Mouse (Mus musculus) heart, postnatal 0 days (tissue): ENCODE results near the gene Tff2. TPM values are rescaled to one million over a fixed set of nuclear protein-coding genes. Genes with fewer than 3 reads are reported as not detected.

Experiments used
- ATAC-seq: fragments of 200-750 bp; cut with Nextera tagmentation; 2 replicates; pipeline ENCODE4 v1.8.0; 2017; ENCODE audit warnings: low read depth, moderate number of reproducible peaks, moderate library complexity; ENCODE audit not compliant: insufficient read depth
- DNase-seq: peaks from one replicate; pipeline ENCODE4 v3.0.0-alpha.2; 2016; ENCODE audit warnings: low spot score
- H3K27ac ChIP-seq: fragments of 300-500 bp; sonication (generic); 2 replicates; pipeline ENCODE4 v1.5.1; 2014; ENCODE audit warnings: low read depth, mild to moderate bottlenecking
- H3K27me3 ChIP-seq: fragments of 300-500 bp; sonication (generic); 2 replicates; pipeline ENCODE4 v1.6.1; 2014; ENCODE audit warnings: low read length, mixed read lengths; ENCODE audit not compliant: control insufficient read depth, insufficient read depth
- H3K36me3 ChIP-seq: fragments of 300-500 bp; sonication (generic); replicated peaks from 2 replicates; pipeline ENCODE4 v1.6.1; 2014; ENCODE audit warnings: low read length, mixed read lengths; ENCODE audit not compliant: control insufficient read depth, insufficient read depth
- H3K4me1 ChIP-seq: fragments of 300-500 bp; sonication (generic); 2 replicates; pipeline ENCODE4 v1.6.1; 2014; ENCODE audit warnings: antibody characterized with exemption; ENCODE audit not compliant: control insufficient read depth, insufficient read depth
- H3K4me2 ChIP-seq: fragments of 300-500 bp; sonication (generic); 2 replicates; pipeline ENCODE4 v1.6.1; 2014; ENCODE audit warnings: low read depth, mild to moderate bottlenecking, low read length, moderate library complexity
- H3K4me3 ChIP-seq: fragments of 300-500 bp; sonication (generic); 2 replicates; pipeline ENCODE4 v1.5.1; 2014; ENCODE audit warnings: low read depth, low read length
- H3K9ac ChIP-seq: fragments of 300-500 bp; sonication (generic); replicated peaks from 2 replicates; pipeline ENCODE4 v1.6.1; 2014; ENCODE audit warnings: low read depth, low read length, mixed read lengths
- H3K9me3 ChIP-seq: fragments of 300-500 bp; sonication (generic); replicated peaks from 2 replicates; pipeline ENCODE4 v1.6.1; 2016; ENCODE audit warnings: low read length; ENCODE audit not compliant: control insufficient read depth
- CTCF ChIP-seq: IDR thresholded peaks from 2 replicates; pipeline ENCODE4 v1.5.1; 2016; ENCODE audit warnings: antibody characterized with exemption, control low read depth, low read depth
- EP300 ChIP-seq: IDR thresholded peaks from 2 replicates; pipeline ENCODE4 v1.6.1; 2016; ENCODE audit warnings: antibody characterized with exemption, low read depth
- WGBS: fragments of 180-500 bp; shearing (Covaris S2); extraction: QIAGEN DNeasy Blood & Tissue Kit; methylation state at CpG from one replicate; pipeline ENCODE4 v1.1.7; 2014; 5-methylcytosine and 5-hydroxymethylcytosine counted together
- polyA plus RNA-seq: library from polyadenylated mRNA; unstranded; fragments of >200 nt; fragmentation: Nextera tagmentation; extraction: Ambion mirVana; gene quantifications from 2 replicates; pipeline ENCODE4 v1.2.1, GENCODE M21; 2015
- total RNA-seq: library from RNA; depleted of rRNA; stranded (reverse); fragments of >200 nt; gene quantifications from 2 replicates; pipeline ENCODE4 v1.2.3, GENCODE M21; 2014; ENCODE audit warnings: low replicate concordance

Tff2 gene
- total and polyA plus RNA-seq, 2 experiments from 2014 or later = not detected

DNA sequence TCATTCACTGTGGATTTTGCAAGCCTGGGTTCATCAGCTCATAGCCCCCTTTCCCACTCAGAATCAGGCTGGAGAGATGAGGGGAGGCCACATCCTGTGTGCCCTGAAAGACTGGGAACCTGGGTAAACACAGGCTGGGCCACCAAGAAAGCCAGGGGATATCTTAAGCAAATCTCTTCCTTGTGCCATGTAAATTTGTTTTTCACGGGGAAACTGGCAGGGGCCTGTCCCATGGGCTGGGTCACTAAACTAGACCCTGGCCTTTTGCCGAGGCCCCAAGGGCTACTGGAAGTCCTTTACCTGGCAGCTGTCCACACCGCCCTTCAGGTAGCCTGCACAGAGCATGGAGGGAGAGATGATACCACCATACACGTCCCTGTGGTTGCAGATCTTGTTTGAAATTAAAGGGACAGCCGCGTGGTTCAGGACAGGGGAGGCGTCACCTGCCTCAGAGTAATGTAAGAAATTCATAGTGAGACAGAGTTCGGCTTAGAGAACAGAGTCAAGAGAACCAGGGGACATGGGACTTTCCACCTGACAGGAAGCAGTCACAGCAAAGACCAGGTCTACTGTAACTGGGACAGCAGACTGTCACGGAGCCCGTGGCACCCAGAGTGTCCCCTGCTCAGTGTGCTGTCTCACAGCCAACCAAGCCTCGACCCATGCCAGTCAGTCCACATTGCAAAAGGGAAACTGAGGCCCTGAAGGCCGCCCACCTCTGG is 40.3 kb upstream of the Tff2 start:
- no peak overlapping the region for H3K4me2 ChIP-seq
- no peak overlapping the region for H3K9ac ChIP-seq
- no peak for DNase-seq
- no peak for TF ChIP-seq CTCF
- TF ChIP-seq EP300 = no peak
- no peaks in the 10 kb centered on the region for H3K9me3 ChIP-seq
- H3K27me3 ChIP-seq = 0 out of 2 replicates have a peak, but pooled peaks cover 4% of the 10 kb centered on the region
- no peak for ATAC-seq
- no peaks in the 10 kb centered on the region for H3K4me1 ChIP-seq
- no peak overlapping the region for H3K4me3 ChIP-seq
- 74% methylated on average over 12 of the region's 12 CpGs for WGBS
- no peak overlapping the region for H3K27ac ChIP-seq
- no peaks in the 10 kb centered on the region for H3K36me3 ChIP-seq

DNA sequence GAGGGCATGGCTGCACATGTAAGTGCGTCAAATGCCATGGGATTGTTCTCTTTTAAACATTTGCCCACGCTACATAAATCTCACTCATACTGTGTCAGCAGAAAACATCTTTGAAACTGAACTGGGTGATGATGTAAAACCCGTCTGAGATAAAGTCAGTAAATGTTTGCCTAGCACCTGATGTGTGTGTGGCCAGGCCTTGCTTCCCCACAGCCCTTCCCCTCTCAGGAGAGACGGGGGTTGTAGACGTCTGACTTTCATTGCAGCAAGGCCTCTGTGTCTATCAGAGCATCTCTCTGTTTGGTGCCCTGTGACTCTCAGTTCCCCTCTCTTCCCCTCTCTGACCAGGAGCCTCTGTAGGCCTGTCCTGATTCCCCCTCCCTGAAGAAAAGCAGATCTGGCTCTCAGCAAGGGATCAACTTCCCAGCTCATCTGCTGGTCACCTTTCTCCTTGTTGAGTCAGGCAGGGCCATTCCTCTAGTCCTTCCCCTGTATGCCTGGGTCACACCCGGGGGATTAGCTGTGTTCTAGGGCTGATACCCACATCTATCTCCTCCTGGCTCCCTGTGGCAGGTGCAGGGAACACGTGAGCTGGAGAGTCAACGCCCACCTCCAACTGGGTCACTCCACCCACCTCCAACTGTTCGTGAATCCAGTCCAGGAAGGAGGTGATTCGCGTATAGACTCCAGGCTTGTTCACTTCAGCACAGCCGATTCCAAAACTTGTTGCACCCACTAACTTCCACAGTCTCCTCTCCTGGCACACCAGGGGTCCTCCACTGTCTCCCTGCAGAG is 39.3 kb upstream of the Tff2 start:
- no peak for DNase-seq
- Histone ChIP-seq H3K4me2 (no peak overlapping the region), H3K9me3 (no peaks in the 10 kb centered on the region), H3K4me1 (no peaks in the 10 kb centered on the region), H3K27me3 (0 out of 2 replicates have a peak, but pooled peaks cover 3% of the 10 kb centered on the region), H3K27ac (no peak overlapping the region), H3K4me3 (no peak overlapping the region), H3K36me3 (no peaks in the 10 kb centered on the region), H3K9ac (no peak overlapping the region)
- ATAC-seq = no peak
- no peak for TF ChIP-seq CTCF
- no peak for TF ChIP-seq EP300
- WGBS = 59% methylated on average over 12 of the region's 12 CpGs

DNA sequence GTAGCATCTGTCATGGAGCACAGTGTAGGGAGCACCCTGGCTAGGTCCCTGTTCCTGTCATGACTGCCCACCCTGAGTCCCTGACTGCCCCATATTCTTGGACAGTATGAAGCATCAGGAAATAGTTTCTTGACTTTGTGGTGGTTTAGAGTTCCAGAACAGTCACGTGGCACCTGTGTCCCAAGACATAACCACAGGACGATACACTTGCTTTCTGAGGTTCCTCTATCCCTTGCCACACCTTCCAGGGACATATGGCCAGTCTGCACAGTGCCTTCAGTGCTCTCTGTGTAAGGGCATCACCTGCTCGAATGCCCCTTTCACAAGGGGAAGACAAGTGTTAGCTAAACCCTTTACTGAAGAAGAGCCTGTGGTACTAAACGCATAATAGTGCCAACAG is 37.4 kb upstream of the Tff2 start:
- Histone ChIP-seq H3K9ac (no peak overlapping the region), H3K27ac (no peak overlapping the region), H3K4me3 (no peak overlapping the region), H3K27me3 (no peaks in the 10 kb centered on the region), H3K36me3 (no peaks in the 10 kb centered on the region), H3K4me1 (no peaks in the 10 kb centered on the region), H3K9me3 (no peaks in the 10 kb centered on the region), H3K4me2 (no peak overlapping the region)
- WGBS = 75% methylated on average over 4 of the region's 4 CpGs
- TF ChIP-seq CTCF (no peak), EP300 (no peak)
- ATAC-seq (no peak), DNase-seq (no peak)

DNA sequence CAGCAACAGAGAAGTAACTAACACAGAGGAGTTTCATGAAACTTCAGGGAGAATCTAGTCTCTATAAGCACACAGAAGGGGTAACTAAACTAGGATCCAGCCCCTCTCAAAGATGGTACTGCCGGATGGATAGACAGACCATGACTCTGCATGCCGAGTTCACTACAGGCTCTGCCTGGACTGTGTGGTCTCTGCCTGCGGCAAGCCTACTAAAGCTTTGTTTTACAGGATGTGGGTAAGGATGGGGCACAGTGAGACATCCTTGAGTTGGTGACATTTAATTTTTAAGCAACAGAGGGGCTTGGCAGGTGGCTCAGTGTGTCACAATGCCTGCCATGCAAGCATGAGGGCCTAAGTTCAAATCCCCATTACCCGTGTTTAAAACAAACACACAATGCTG is 32.2 kb upstream of the Tff2 start:
- H3K27ac ChIP-seq = no peak overlapping the region
- no peak overlapping the region for H3K9ac ChIP-seq
- no peaks in the 10 kb centered on the region for H3K4me1 ChIP-seq
- no peak for TF ChIP-seq CTCF
- no peak for TF ChIP-seq EP300
- DNase-seq (no peak), ATAC-seq (no peak)
- no peak overlapping the region for H3K4me3 ChIP-seq
- no peaks in the 10 kb centered on the region for H3K36me3 ChIP-seq
- H3K27me3 ChIP-seq = no peaks in the 10 kb centered on the region
- 77% methylated on average over 4 of the region's 4 CpGs for WGBS
- no peak overlapping the region for H3K4me2 ChIP-seq
- no peaks in the 10 kb centered on the region for H3K9me3 ChIP-seq

DNA sequence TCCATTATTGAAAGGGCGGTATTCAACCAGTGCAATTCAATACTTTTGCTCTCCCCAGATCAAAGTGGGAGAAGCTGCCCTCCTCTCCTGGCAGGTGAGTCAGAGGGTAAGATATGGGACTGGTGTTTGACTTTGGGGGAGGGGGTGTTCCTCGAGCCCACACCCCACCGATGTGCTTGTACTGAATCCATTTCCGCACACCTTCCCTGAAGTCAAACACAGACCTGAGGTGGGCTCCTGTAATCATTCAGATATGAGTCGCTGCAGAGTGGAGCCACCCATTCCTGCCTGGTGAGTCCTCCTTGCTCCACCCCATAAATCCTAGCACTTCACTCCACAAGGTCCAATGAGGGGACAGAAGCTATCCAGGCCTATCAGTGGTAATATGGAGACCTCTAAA is 25.7 kb upstream of the Tff2 start:
- Histone ChIP-seq H3K4me3 (no peak overlapping the region), H3K9me3 (no peaks in the 10 kb centered on the region), H3K27me3 (no peaks in the 10 kb centered on the region), H3K4me2 (no peak overlapping the region), H3K4me1 (no peaks in the 10 kb centered on the region), H3K36me3 (no peaks in the 10 kb centered on the region), H3K27ac (no peak overlapping the region), H3K9ac (no peak overlapping the region)
- DNase-seq = no peak
- WGBS = 81% methylated on average over 5 of the region's 5 CpGs
- ATAC-seq = no peak
- no peak for TF ChIP-seq EP300
- no peak for TF ChIP-seq CTCF
